Comparison of ENCODE assay signal across 9 mouse cellular contexts in the genomic region with DNA sequence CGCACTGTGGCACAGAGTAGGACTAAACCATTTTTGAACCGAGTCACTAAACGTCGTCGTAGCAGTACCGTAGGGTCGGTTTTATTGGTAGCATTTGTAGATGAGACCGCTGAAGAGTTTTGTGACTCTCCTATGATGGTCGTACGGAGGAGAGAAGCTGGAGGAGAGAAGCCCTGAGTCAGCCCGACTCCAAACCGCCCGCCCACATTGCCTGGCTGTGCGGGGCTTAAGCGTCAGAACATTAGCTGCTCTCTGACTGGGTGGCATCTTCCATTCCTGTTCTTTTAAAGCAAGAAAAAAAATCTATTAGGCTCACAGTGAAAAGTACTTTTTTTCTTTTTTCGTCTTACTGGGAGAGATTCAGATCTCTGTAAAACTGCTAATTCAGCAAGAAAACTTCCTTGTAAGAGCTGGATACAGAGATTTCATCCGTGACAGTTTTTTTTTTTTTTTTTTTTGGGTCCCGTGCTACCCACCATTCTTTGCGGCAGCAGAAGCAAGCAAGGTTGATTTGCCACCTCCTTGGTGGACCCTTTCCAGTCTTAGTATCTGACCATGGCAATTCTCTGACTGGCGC.
DNase-seq lines count a peak whose midpoint lies in the region; ATAC-seq and TF ChIP-seq lines count a peak whose summit lies in the region.
"Had no signal": no experiment of that assay in that cellular context is flagged by ENCODE, and none has a peak within 500 bp of the region (broad histone marks: within the 10 kb centered on the region; RNA-seq: fewer than 3 reads in every experiment).

No protein-coding gene starts in this region.

- WGBS in heart, embryonic 11.5 days (ENCODE audit: insufficient replicate concordance): 69% methylated on average over 20 of the region's 20 CpGs
- WGBS in heart, embryonic 12.5 days: 64% methylated on average over 20 of the region's 20 CpGs
- WGBS in lung, embryonic 15.5 days: 62% methylated on average over 20 of the region's 20 CpGs
- 59% methylated on average over 20 of the region's 20 CpGs for WGBS in lung, adult 2 months
- WGBS in limb, embryonic 13.5 days: 60% methylated on average over 20 of the region's 20 CpGs

- no peak overlapping the region for H3K4me3 ChIP-seq in heart, embryonic 11.5 days (ENCODE audit: low read depth, low read length)
- no peak overlapping the region for H3K4me3 ChIP-seq in heart, embryonic 12.5 days
- H3K4me3 ChIP-seq in lung, embryonic 15.5 days: no peak overlapping the region
- no peak overlapping the region for H3K4me3 ChIP-seq in lung, adult 2 months (replicated peaks; ENCODE audit: extremely low read depth, low read depth, low read length)
- H3K4me3 ChIP-seq in limb, embryonic 13.5 days: no peak overlapping the region

- peak overlapping the region; percentile 32 for H3K4me2 ChIP-seq in heart, embryonic 11.5 days
- H3K4me2 ChIP-seq in heart, embryonic 12.5 days: no peak overlapping the region
- peak overlapping the region; percentile 33; the same call in 1 of the 2 replicates for H3K4me2 ChIP-seq in lung, embryonic 15.5 days
- H3K4me2 ChIP-seq in limb, embryonic 13.5 days (replicated peaks): peak overlapping the region; percentile 41

- H3K27ac ChIP-seq in heart, embryonic 11.5 days (ENCODE audit: low read depth, low read length): no peak overlapping the region
- H3K27ac ChIP-seq in heart, embryonic 12.5 days (ENCODE audit: poor library complexity, severe bottlenecking): no peak overlapping the region
- H3K27ac ChIP-seq in lung, embryonic 15.5 days: no peak overlapping the region
- no peak overlapping the region for H3K27ac ChIP-seq in limb, embryonic 13.5 days

- no peaks in the 10 kb centered on the region for H3K36me3 ChIP-seq in heart, embryonic 11.5 days (ENCODE audit: control insufficient read depth, insufficient read depth, low read length)
- H3K36me3 ChIP-seq in heart, embryonic 12.5 days: no peaks in the 10 kb centered on the region
- no peaks in the 10 kb centered on the region for H3K36me3 ChIP-seq in lung, embryonic 15.5 days
- H3K36me3 ChIP-seq in limb, embryonic 13.5 days: no peaks in the 10 kb centered on the region

- no peak for TF ChIP-seq CTCF in lung, adult 2 months (IDR thresholded peaks at IDR 0.05; ENCODE audit: insufficient read depth, low read length)

- DNase-seq in lung, adult 2 months: no peak
- DNase-seq in ZHBTc4 (ENCODE audit: low read depth, low spot score): peak; percentile 29
- no peak for DNase-seq in ovary, postnatal 14 days (ENCODE audit: low spot score)
- no peak for DNase-seq in adrenal gland, adult 2 months
- DNase-seq: heart, adult 11 months had no signal

- 0 out of 2 replicates have a peak, but pooled peaks cover 3% of the 10 kb centered on the region for H3K4me1 ChIP-seq in heart, embryonic 11.5 days (ENCODE audit: control insufficient read depth, insufficient read depth, low read length)
- H3K4me1 ChIP-seq in heart, embryonic 12.5 days (replicated peaks): peaks cover 18% of the 10 kb centered on the region
- no peaks in the 10 kb centered on the region for H3K4me1 ChIP-seq in lung, embryonic 15.5 days
- H3K4me1 ChIP-seq in lung, adult 2 months (ENCODE audit: control insufficient read depth, insufficient read depth, low read length): no peaks in the 10 kb centered on the region
- H3K4me1 ChIP-seq in limb, embryonic 13.5 days: no peaks in the 10 kb centered on the region

- no peak overlapping the region for H3K9ac ChIP-seq in heart, embryonic 11.5 days (ENCODE audit: low read depth, low read length)
- no peak overlapping the region for H3K9ac ChIP-seq in heart, embryonic 12.5 days
- H3K9ac ChIP-seq in lung, embryonic 15.5 days: no peak overlapping the region
- H3K9ac ChIP-seq in limb, embryonic 13.5 days: no peak overlapping the region

- no peak for ATAC-seq in heart, embryonic 11.5 days (replicated peaks; ENCODE audit: insufficient number of reproducible peaks, low FRiP score, low TSS enrichment)
- ATAC-seq in heart, embryonic 12.5 days (ENCODE audit: insufficient number of reproducible peaks, low FRiP score): no peak
- ATAC-seq in lung, embryonic 15.5 days (ENCODE audit: borderline replicate concordance, extremely low read depth, low FRiP score, low TSS enrichment): no peak
- ATAC-seq in limb, embryonic 13.5 days (ENCODE audit: low FRiP score, low read depth): no peak

- H3K9me3 ChIP-seq in heart, embryonic 11.5 days (replicated peaks; ENCODE audit: control insufficient read depth, low read length): no peaks in the 10 kb centered on the region
- no peaks in the 10 kb centered on the region for H3K9me3 ChIP-seq in heart, embryonic 12.5 days (replicated peaks)
- no peaks in the 10 kb centered on the region for H3K9me3 ChIP-seq in lung, embryonic 15.5 days
- no peaks in the 10 kb centered on the region; the same call in 1 of the 2 replicates for H3K9me3 ChIP-seq in limb, embryonic 13.5 days

- no peaks in the 10 kb centered on the region for H3K27me3 ChIP-seq in heart, embryonic 11.5 days (ENCODE audit: control insufficient read depth, insufficient read depth, low read length)
- H3K27me3 ChIP-seq in heart, embryonic 12.5 days (replicated peaks): no peaks in the 10 kb centered on the region
- no peaks in the 10 kb centered on the region; the same call in 1 of the 2 replicates for H3K27me3 ChIP-seq in lung, embryonic 15.5 days
- peaks cover 31% of the 10 kb centered on the region for H3K27me3 ChIP-seq in limb, embryonic 13.5 days

- no peak for TF ChIP-seq POLR2A in lung, adult 2 months (IDR thresholded peaks at IDR 0.05; ENCODE audit: borderline replicate concordance, extremely low read depth, low read depth, low read length)
